8 mouse cellular contexts compared by ENCODE assay signal in genomic region chr10:81135831-81136705, GRCm38 (mm10). TPM values are rescaled to one million over a fixed set of nuclear protein-coding genes. Genes with fewer than 3 reads are reported as not detected.
DNase-seq lines count a peak whose midpoint lies in the region; ATAC-seq and TF ChIP-seq lines count a peak whose summit lies in the region.

No protein-coding gene starts in this region.

- peak overlapping the region; percentile 76 for H3K4me3 ChIP-seq in embryonic facial prominence, embryonic 11.5 days (ENCODE audit: low read depth, low read length)
- H3K4me3 ChIP-seq in midbrain, embryonic 16.5 days (ENCODE audit: low read depth, low read length) = peak overlapping the region; percentile 90
- H3K4me3 ChIP-seq in spleen, adult 2 months (ENCODE audit: extremely low read depth, insufficient read depth, insufficient read length) = peak overlapping the region; percentile 81

- DNase-seq in cerebellum, adult 11 months = peak; percentile 71
- peak; percentile 77 for DNase-seq in embryonic facial prominence, embryonic 11.5 days (ENCODE audit: low spot score)
- peak; percentile 99 for DNase-seq in heart, adult 11 months
- peak; percentile 80 for DNase-seq in kidney, adult 18-20 months
- DNase-seq in liver = peak; percentile 94
- peak; percentile 52 to 70 for DNase-seq in spleen, adult 2 months (ENCODE audit: low read depth in 1 of 2, low spot score in 2 of 2)

- ATAC-seq in cerebellum, adult (ENCODE audit: insufficient number of reproducible peaks, low FRiP score, low TSS enrichment) = no peak
- ATAC-seq in embryonic facial prominence, embryonic 11.5 days (replicated peaks; ENCODE audit: insufficient number of reproducible peaks, low FRiP score, low TSS enrichment, low read depth) = peak; percentile 8; the same call in 1 of the 2 replicates
- ATAC-seq in midbrain, embryonic 16.5 days = peak; percentile 26

- peak overlapping the region; percentile 98 for H3K4me2 ChIP-seq in embryonic facial prominence, embryonic 11.5 days (ENCODE audit: low read depth, low read length)
- peak overlapping the region; percentile 96 for H3K4me2 ChIP-seq in midbrain, embryonic 16.5 days (ENCODE audit: low read length)

- H3K36me3 ChIP-seq in embryonic facial prominence, embryonic 11.5 days (replicated peaks; ENCODE audit: control insufficient read depth, insufficient read depth, low read depth, low read length) = no peaks in the 10 kb centered on the region
- no peaks in the 10 kb centered on the region for H3K36me3 ChIP-seq in midbrain, embryonic 16.5 days (ENCODE audit: control insufficient read depth, insufficient read depth, low read length)
- H3K36me3 ChIP-seq in spleen, adult 2 months (ENCODE audit: control insufficient read depth, insufficient read depth, low read length) = no peaks in the 10 kb centered on the region

- H3K9me3 ChIP-seq in embryonic facial prominence, embryonic 11.5 days (replicated peaks; ENCODE audit: control insufficient read depth, low read length) = no peaks in the 10 kb centered on the region
- H3K9me3 ChIP-seq in midbrain, embryonic 16.5 days (replicated peaks; ENCODE audit: control insufficient read depth, low read length, poor library complexity, severe bottlenecking) = no peaks in the 10 kb centered on the region

- H3K9ac ChIP-seq in embryonic facial prominence, embryonic 11.5 days (replicated peaks; ENCODE audit: low read length) = peak overlapping the region; percentile 91
- peak overlapping the region; percentile 92 for H3K9ac ChIP-seq in midbrain, embryonic 16.5 days (ENCODE audit: low read depth, low read length)

- H3K27ac ChIP-seq in embryonic facial prominence, embryonic 11.5 days (replicated peaks; ENCODE audit: low read depth, low read length) = peak overlapping the region; percentile 91
- peak overlapping the region; percentile 94 for H3K27ac ChIP-seq in midbrain, embryonic 16.5 days (ENCODE audit: low read length)
- peak overlapping the region; percentile 95 for H3K27ac ChIP-seq in spleen, adult 2 months (ENCODE audit: insufficient read depth, low read length)

- TF ChIP-seq POLR2A in spleen, adult 2 months (IDR thresholded peaks at IDR 0.05; ENCODE audit: low read depth, low read length) = peak; percentile 71

- H3K27me3 ChIP-seq in embryonic facial prominence, embryonic 11.5 days (ENCODE audit: control insufficient read depth, insufficient read depth, low read length) = peaks cover 13% of the 10 kb centered on the region
- H3K27me3 ChIP-seq in midbrain, embryonic 16.5 days (ENCODE audit: control insufficient read depth, insufficient read depth, low read depth, low read length) = peaks cover 25% of the 10 kb centered on the region
- H3K27me3 ChIP-seq in spleen, adult 2 months (ENCODE audit: control insufficient read depth, insufficient read depth, low read length) = no peaks in the 10 kb centered on the region

- H3K4me1 ChIP-seq in embryonic facial prominence, embryonic 11.5 days (ENCODE audit: control insufficient read depth, insufficient read depth, low read length) = peaks cover 17% of the 10 kb centered on the region
- H3K4me1 ChIP-seq in midbrain, embryonic 16.5 days (ENCODE audit: control insufficient read depth, insufficient read depth, low read length) = peaks cover 34% of the 10 kb centered on the region
- peaks cover 33% of the 10 kb centered on the region for H3K4me1 ChIP-seq in spleen, adult 2 months (ENCODE audit: control insufficient read depth, insufficient read depth, insufficient read length)

- WGBS in embryonic facial prominence, embryonic 11.5 days = under 1% methylated on average over 55 of the region's 86 CpGs
- under 1% methylated on average over 71 of the region's 86 CpGs for WGBS in midbrain, embryonic 16.5 days
- under 1% methylated on average over 81 of the region's 86 CpGs for WGBS in spleen, adult 2 months

- no peak for TF ChIP-seq CTCF in spleen, adult 2 months (IDR thresholded peaks at IDR 0.05; ENCODE audit: extremely low read depth, insufficient read depth, insufficient read length, insufficient replicate concordance)

RNA-seq across cellular contexts. Expression of gene Zbtb7a, which starts 1.0 kb away (rescaled TPM):
- polyA plus RNA-seq in embryonic facial prominence, embryonic 11.5 days (2014; fragmentation: Nextera tagmentation; extraction: Ambion mirVana) = 4.9 and 5.5 TPM in 2 replicates
- 11.3 and 12.6 TPM in 2 replicates for polyA plus RNA-seq in midbrain, embryonic 16.5 days (2015; fragmentation: Nextera tagmentation; extraction: Ambion mirVana)
- 64.6 and 95.2 TPM in 2 replicates for polyA plus RNA-seq in spleen, adult 2 months (2012; rRNA removed)

RNA-seq across cellular contexts. Expression of gene Map2k2, which starts 30.4 kb away (rescaled TPM):
- 191 and 192 TPM in 2 replicates for polyA plus RNA-seq in embryonic facial prominence, embryonic 11.5 days (2014; fragmentation: Nextera tagmentation; extraction: Ambion mirVana)
- 227 and 233 TPM in 2 replicates for polyA plus RNA-seq in midbrain, embryonic 16.5 days (2015; fragmentation: Nextera tagmentation; extraction: Ambion mirVana)
- 135 and 201 TPM in 2 replicates for polyA plus RNA-seq in spleen, adult 2 months (2012; rRNA removed)

RNA-seq across cellular contexts. Expression of gene Pias4, which starts 31.7 kb away (rescaled TPM):
- 36.1 and 46.5 TPM in 2 replicates for polyA plus RNA-seq in embryonic facial prominence, embryonic 11.5 days (2014; fragmentation: Nextera tagmentation; extraction: Ambion mirVana)
- polyA plus RNA-seq in midbrain, embryonic 16.5 days (2015; fragmentation: Nextera tagmentation; extraction: Ambion mirVana) = 49.7 and 52.2 TPM in 2 replicates
- 36.1 and 45.8 TPM in 2 replicates for polyA plus RNA-seq in spleen, adult 2 months (2012; rRNA removed)

RNA-seq across cellular contexts. Expression of gene Creb3l3, which starts 37.4 kb away (rescaled TPM):
- polyA plus RNA-seq in embryonic facial prominence, embryonic 11.5 days (2014; fragmentation: Nextera tagmentation; extraction: Ambion mirVana) = 0.08 TPM in 2 replicates
- 0.24 and 0.33 TPM in 2 replicates for polyA plus RNA-seq in midbrain, embryonic 16.5 days (2015; fragmentation: Nextera tagmentation; extraction: Ambion mirVana)
- polyA plus RNA-seq in spleen, adult 2 months (2012; rRNA removed) = 0.27 and 0.32 TPM in 2 replicates

RNA-seq across cellular contexts. Expression of gene Eef2, which starts 40.4 kb away (rescaled TPM):
- polyA plus RNA-seq in embryonic facial prominence, embryonic 11.5 days (2014; fragmentation: Nextera tagmentation; extraction: Ambion mirVana) = 417 and 424 TPM in 2 replicates
- 535 and 543 TPM in 2 replicates for polyA plus RNA-seq in midbrain, embryonic 16.5 days (2015; fragmentation: Nextera tagmentation; extraction: Ambion mirVana)
- 1,457 and 1,736 TPM in 2 replicates for polyA plus RNA-seq in spleen, adult 2 months (2012; rRNA removed)
